Comparison of ENCODE assay signal across 11 mouse cellular contexts in the genomic region with DNA sequence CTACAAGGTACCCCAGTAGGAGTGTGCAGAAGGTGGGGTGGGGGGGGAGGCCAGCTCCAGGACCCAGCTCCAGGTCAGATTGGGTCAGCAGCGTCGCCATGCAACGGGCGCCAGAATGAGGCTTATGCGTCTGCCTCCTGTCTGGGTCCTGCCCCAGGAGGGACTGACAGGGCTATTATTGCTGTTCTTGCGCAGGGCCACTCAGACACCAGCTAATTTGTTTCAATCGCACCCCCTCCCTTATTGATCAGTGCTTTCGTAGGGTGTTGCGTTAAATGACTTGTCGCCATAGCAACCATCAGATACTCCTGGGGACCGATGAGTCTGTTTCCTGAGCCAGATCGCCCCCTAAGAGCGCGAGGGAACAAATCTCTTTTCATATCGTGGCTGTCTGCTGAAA.
DNase-seq lines count a peak whose midpoint lies in the region; ATAC-seq and TF ChIP-seq lines count a peak whose summit lies in the region.
"Had no signal": no experiment of that assay in that cellular context is flagged by ENCODE, and none has a peak within 500 bp of the region (broad histone marks: within the 10 kb centered on the region; RNA-seq: fewer than 3 reads in every experiment).

No protein-coding gene starts in this region.

- peak; percentile 5; the same call in 1 of the 2 replicates for ATAC-seq in forebrain, embryonic 11.5 days (replicated peaks; ENCODE audit: low FRiP score)
- peak; percentile 68 for ATAC-seq in inflammation-experienced regulatory T-cells, adult 6 months
- no peak for ATAC-seq in neural tube, embryonic 15.5 days (ENCODE audit: low FRiP score)
- ATAC-seq in liver, postnatal 0 days: no peak

- peaks cover 12% of the 10 kb centered on the region for H3K27me3 ChIP-seq in forebrain, embryonic 11.5 days (ENCODE audit: control insufficient read depth, insufficient read depth, low read length)
- peaks cover 16% of the 10 kb centered on the region for H3K27me3 ChIP-seq in neural tube, embryonic 15.5 days (replicated peaks)
- H3K27me3 ChIP-seq in liver, postnatal 0 days (ENCODE audit: insufficient read depth, low read length): peaks cover 17% of the 10 kb centered on the region

- no peak overlapping the region for H3K27ac ChIP-seq in forebrain, embryonic 11.5 days (ENCODE audit: low read depth, low read length)
- no peak overlapping the region for H3K27ac ChIP-seq in neural tube, embryonic 15.5 days (replicated peaks)
- no peak overlapping the region for H3K27ac ChIP-seq in liver, postnatal 0 days (ENCODE audit: low read depth)
- H3K27ac ChIP-seq: limb, embryonic 15.5 days had no signal

- DNase-seq in heart, adult 11 months: peak; percentile 89
- DNase-seq in heart, postnatal 14 days: no peak
- DNase-seq in forebrain, embryonic 11.5 days (ENCODE audit: low spot score): no peak
- no peak for DNase-seq in liver, postnatal 0 days
- no peak for DNase-seq in kidney, postnatal 14 days
- no peak for DNase-seq in frontal cortex, adult 2 months (ENCODE audit: extremely low spot score in 1 of 2, low spot score in 1 of 2)
- DNase-seq: cerebellum, adult 11-12 months; kidney, postnatal 4 days had no signal

- peak overlapping the region; percentile 15; the same call in 1 of the 2 replicates for H3K4me2 ChIP-seq in forebrain, embryonic 11.5 days (ENCODE audit: low read depth, low read length, severe bottlenecking)
- H3K4me2 ChIP-seq in neural tube, embryonic 15.5 days: peak overlapping the region; percentile 35
- H3K4me2 ChIP-seq in liver, postnatal 0 days (ENCODE audit: low read depth, low read length): no peak overlapping the region
- H3K4me2 ChIP-seq: limb, embryonic 15.5 days had no signal

- H3K4me3 ChIP-seq in forebrain, embryonic 11.5 days (ENCODE audit: low read depth, low read length): no peak overlapping the region
- H3K4me3 ChIP-seq in neural tube, embryonic 15.5 days (replicated peaks): no peak overlapping the region
- H3K4me3 ChIP-seq in liver, postnatal 0 days (ENCODE audit: low read depth, low read length): no peak overlapping the region
- H3K4me3 ChIP-seq: limb, embryonic 15.5 days had no signal

- intact Hi-C loops in heart, postnatal 14 days (cut with DNase I): loop anchor here (10.0 kb wide), 1 partner anchor 340 kb away; no protein-coding TSS in a partner anchor

- no peak for TF ChIP-seq EP300 in liver, postnatal 0 days (IDR thresholded peaks at IDR 0.05; ENCODE audit: low read depth)

- peaks cover 7% of the 10 kb centered on the region; the same call in 1 of the 2 replicates for H3K4me1 ChIP-seq in forebrain, embryonic 11.5 days (replicated peaks; ENCODE audit: control insufficient read depth, insufficient read depth, low read length)
- H3K4me1 ChIP-seq in neural tube, embryonic 15.5 days: peaks cover 40% of the 10 kb centered on the region
- H3K4me1 ChIP-seq in liver, postnatal 0 days (ENCODE audit: insufficient read depth): no peaks in the 10 kb centered on the region

- 5% methylated on average over 15 of the region's 15 CpGs for WGBS in forebrain, embryonic 11.5 days
- 6% methylated on average over 15 of the region's 15 CpGs for WGBS in neural tube, embryonic 15.5 days
- 5% methylated on average over 15 of the region's 15 CpGs for WGBS in liver, postnatal 0 days (ENCODE audit: insufficient replicate concordance)

- H3K36me3 ChIP-seq in forebrain, embryonic 11.5 days (ENCODE audit: control insufficient read depth, insufficient read depth, low read length): no peaks in the 10 kb centered on the region
- H3K36me3 ChIP-seq in neural tube, embryonic 15.5 days: no peaks in the 10 kb centered on the region
- H3K36me3 ChIP-seq in liver, postnatal 0 days (replicated peaks; ENCODE audit: insufficient read depth, low read length): no peaks in the 10 kb centered on the region
- H3K36me3 ChIP-seq: limb, embryonic 15.5 days had no signal

- TF ChIP-seq CTCF in liver, postnatal 0 days (IDR thresholded peaks at IDR 0.05; ENCODE audit: low read depth): no peak

- H3K9me3 ChIP-seq in forebrain, embryonic 11.5 days (ENCODE audit: control insufficient read depth, low read length): no peaks in the 10 kb centered on the region
- no peaks in the 10 kb centered on the region for H3K9me3 ChIP-seq in neural tube, embryonic 15.5 days (replicated peaks)
- no peaks in the 10 kb centered on the region for H3K9me3 ChIP-seq in liver, postnatal 0 days (ENCODE audit: low read length)
- H3K9me3 ChIP-seq: limb, embryonic 15.5 days had no signal

- no peak overlapping the region; the same call in 1 of the 2 replicates for H3K9ac ChIP-seq in forebrain, embryonic 11.5 days (ENCODE audit: low read length)
- H3K9ac ChIP-seq in neural tube, embryonic 15.5 days (replicated peaks): no peak overlapping the region
- no peak overlapping the region for H3K9ac ChIP-seq in liver, postnatal 0 days (replicated peaks)
- H3K9ac ChIP-seq: limb, embryonic 15.5 days had no signal

Comparison
In these comparisons a context has a peak if more than half of its experiments do, and no peak if none do; other contexts are left out.
1. ATAC-seq: peak in forebrain, embryonic 11.5 days (single experiment) and inflammation-experienced regulatory T-cells, adult 6 months (single experiment); none in neural tube, embryonic 15.5 days (single experiment) and liver, postnatal 0 days (single experiment).